Mouse (Mus musculus) midbrain, embryonic 12.5 days (tissue): ENCODE results near the gene Arhgef25. TPM values are rescaled to one million over a fixed set of nuclear protein-coding genes. Genes with fewer than 3 reads are reported as not detected.

Source experiments
- ATAC-seq: fragments of 200-750 bp; cut with Nextera tagmentation; 2 replicates; pipeline ENCODE4 v1.8.0; 2017; ENCODE audit warnings: low read depth, moderate TSS enrichment, moderate library complexity; ENCODE audit not compliant: low FRiP score
- H3K27ac ChIP-seq: fragments of 300-500 bp; sonication (generic); replicated peaks from 2 replicates; pipeline ENCODE4 v1.5.1; 2016; ENCODE audit warnings: mild to moderate bottlenecking
- H3K27me3 ChIP-seq: fragments of 300-500 bp; sonication (generic); 2 replicates; pipeline ENCODE4 v1.6.1; 2016; ENCODE audit warnings: mild to moderate bottlenecking
- H3K36me3 ChIP-seq: fragments of 300-500 bp; sonication (generic); 2 replicates; pipeline ENCODE4 v1.6.1; 2016
- H3K4me1 ChIP-seq: fragments of 300-500 bp; sonication (generic); 2 replicates; pipeline ENCODE4 v1.6.1; 2016
- H3K4me2 ChIP-seq: fragments of 300-500 bp; sonication (generic); replicated peaks from 2 replicates; pipeline ENCODE4 v1.6.1; 2016; ENCODE audit warnings: mild to moderate bottlenecking, moderate library complexity
- H3K4me3 ChIP-seq: fragments of 300-500 bp; sonication (generic); 2 replicates; pipeline ENCODE4 v1.5.1; 2016; ENCODE audit warnings: mild to moderate bottlenecking
- H3K9ac ChIP-seq: fragments of 300-500 bp; sonication (generic); replicated peaks from 2 replicates; pipeline ENCODE4 v1.6.1; 2016; ENCODE audit warnings: mild to moderate bottlenecking, moderate library complexity
- H3K9me3 ChIP-seq: fragments of 300-500 bp; sonication (generic); 2 replicates; pipeline ENCODE4 v1.6.1; 2016; ENCODE audit warnings: mild to moderate bottlenecking
- WGBS: fragments of 180-500 bp; shearing (Covaris S2); methylation state at CpG from one replicate; pipeline ENCODE4 v1.1.7; 2016; 5-methylcytosine and 5-hydroxymethylcytosine counted together
- polyA plus RNA-seq: library from polyadenylated mRNA; unstranded; fragments of >200 nt; fragmentation: Nextera tagmentation; extraction: Ambion mirVana; gene quantifications from 2 replicates; pipeline ENCODE4 v1.2.1, GENCODE M21; 2016

The Arhgef25 gene
- polyA plus RNA-seq, result 39.6 and 46.1 TPM in 2 replicates

GRCm38 (mm10) chr10:127189651-127190381 is at the start of gene Arhgef25:
Gene Arhgef25 (minus strand): TSS chr10:127190083.
- Histone ChIP-seq H3K4me1 (peaks cover 59% of the 10 kb centered on the region), H3K9me3 (peaks cover 3% of the 10 kb centered on the region; the same call in 1 of the 2 replicates), H3K36me3 (peaks cover 28% of the 10 kb centered on the region), H3K4me3 (peak within 1 kb of the TSS; percentile 75), H3K4me2 (peak within 1 kb of the TSS; percentile 99), H3K27ac (peak within 1 kb of the TSS; percentile 86), H3K9ac (peak within 1 kb of the TSS; percentile 91), H3K27me3 (peaks cover 11% of the 10 kb centered on the region; the same call in 1 of the 2 replicates)
- 2% methylated on average over 35 of the region's 35 CpGs for WGBS
- 0 out of 2 replicates have a peak, but pooled peaks have one; percentile 13 for ATAC-seq

- no peak overlapping the region for H3K4me3 ChIP-seq
- ATAC-seq, result no peak
- H3K4me1 ChIP-seq, result no peaks in the 10 kb centered on the region
- H3K36me3 ChIP-seq, result peaks cover 82% of the 10 kb centered on the region
- H3K9me3 ChIP-seq, result no peaks in the 10 kb centered on the region
- H3K9ac ChIP-seq, result no peak overlapping the region
- no peak overlapping the region for H3K4me2 ChIP-seq
- H3K27ac ChIP-seq, result no peak overlapping the region
- WGBS, result 75% methylated on average over 18 of the region's 18 CpGs
- H3K27me3 ChIP-seq, result 0 out of 2 replicates have a peak, but pooled peaks cover 4% of the 10 kb centered on the region
These were observed 48.5 kb upstream of the Arhgef25 start for GRCm38 (mm10) chr10:127238241-127238824.

DNA sequence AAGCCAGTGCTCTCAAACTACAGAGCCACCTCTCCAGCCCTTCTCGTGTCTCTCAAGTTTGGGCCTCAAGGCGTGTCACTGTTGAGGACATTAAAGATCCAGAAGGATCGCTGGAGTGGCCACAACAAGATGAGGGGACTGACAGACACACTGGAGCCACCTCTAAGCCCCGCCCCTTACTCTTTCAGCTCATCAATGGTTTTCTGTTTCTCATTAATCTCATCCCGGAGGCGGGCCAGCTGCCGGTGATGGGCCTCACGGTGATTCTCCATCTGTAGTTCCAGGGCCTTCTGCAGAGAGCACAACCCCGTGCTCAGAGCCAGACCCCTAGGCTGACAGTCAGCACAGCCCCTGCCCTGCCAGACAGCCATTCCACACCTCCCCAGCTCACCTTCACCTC is 46.7 kb upstream of the Arhgef25 start:
- Histone ChIP-seq H3K9me3 (no peaks in the 10 kb centered on the region), H3K9ac (no peak overlapping the region), H3K27me3 (0 out of 2 replicates have a peak, but pooled peaks cover 6% of the 10 kb centered on the region), H3K36me3 (peaks cover 65% of the 10 kb centered on the region), H3K4me2 (no peak overlapping the region), H3K4me1 (no peaks in the 10 kb centered on the region), H3K4me3 (no peak overlapping the region), H3K27ac (no peak overlapping the region)
- ATAC-seq, result no peak
- 55% methylated on average over 9 of the region's 9 CpGs for WGBS

DNA sequence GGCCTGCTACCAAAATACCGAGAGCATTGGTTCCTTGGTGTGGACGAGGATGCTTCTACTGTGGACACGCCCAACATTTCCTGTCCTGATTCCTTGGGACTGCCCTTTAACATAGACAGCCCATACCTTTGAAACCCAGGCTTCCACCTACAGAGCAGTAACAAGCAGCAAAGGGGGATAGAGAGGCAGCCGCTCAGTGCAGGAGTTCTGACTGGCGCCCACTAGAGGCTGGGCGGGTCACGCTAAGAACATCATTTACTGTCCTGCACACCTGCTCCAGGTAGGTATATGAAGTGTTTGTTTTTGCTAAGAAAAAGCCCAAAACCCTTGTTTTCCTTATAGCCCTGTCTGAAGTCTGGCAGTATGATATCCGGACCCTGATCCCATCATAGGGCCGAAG is 43.3 kb upstream of the Arhgef25 start:
- 82% methylated on average over 9 of the region's 9 CpGs for WGBS
- Histone ChIP-seq H3K4me1 (no peaks in the 10 kb centered on the region), H3K4me3 (no peak overlapping the region), H3K9ac (no peak overlapping the region), H3K36me3 (peaks cover 48% of the 10 kb centered on the region), H3K4me2 (no peak overlapping the region), H3K27ac (no peak overlapping the region), H3K27me3 (peaks cover 8% of the 10 kb centered on the region; the same call in 1 of the 2 replicates), H3K9me3 (no peaks in the 10 kb centered on the region)
- ATAC-seq, result no peak

DNA sequence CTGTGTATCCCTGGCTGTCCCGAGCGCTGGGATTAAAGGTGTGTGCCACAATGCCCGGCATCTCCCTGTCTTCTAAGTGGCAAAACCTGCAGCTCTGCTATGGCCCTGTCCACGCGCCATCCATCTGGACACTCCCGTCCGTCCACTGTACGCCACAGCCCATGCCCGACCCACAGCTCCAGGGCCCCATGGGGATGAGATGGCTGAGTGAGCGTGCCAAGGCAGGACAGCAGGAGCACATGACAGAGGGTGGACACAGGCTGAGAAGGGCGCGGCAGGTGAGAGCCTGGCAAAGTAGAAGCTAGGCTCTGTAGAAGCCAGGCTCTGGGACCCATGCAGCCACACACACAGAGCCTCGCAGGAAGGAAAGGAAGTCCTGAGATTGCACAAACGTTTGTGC is 41.9 kb upstream of the Arhgef25 start:
- H3K4me1 ChIP-seq, result no peaks in the 10 kb centered on the region
- H3K27me3 ChIP-seq, result peaks cover 16% of the 10 kb centered on the region; the same call in 1 of the 2 replicates
- ATAC-seq, result no peak
- no peak overlapping the region for H3K27ac ChIP-seq
- WGBS, result 88% methylated on average over 14 of the region's 14 CpGs
- H3K9me3 ChIP-seq, result no peaks in the 10 kb centered on the region
- no peak overlapping the region for H3K4me3 ChIP-seq
- peaks cover 44% of the 10 kb centered on the region for H3K36me3 ChIP-seq
- no peak overlapping the region for H3K9ac ChIP-seq
- no peak overlapping the region for H3K4me2 ChIP-seq

GRCm38 (mm10) chr10:127230693-127231092 is 40.8 kb upstream of the Arhgef25 start:
- Histone ChIP-seq H3K36me3 (peaks cover 34% of the 10 kb centered on the region), H3K4me3 (no peak overlapping the region), H3K9me3 (no peaks in the 10 kb centered on the region), H3K27me3 (peaks cover 16% of the 10 kb centered on the region; the same call in 1 of the 2 replicates), H3K4me2 (no peak overlapping the region), H3K9ac (no peak overlapping the region), H3K4me1 (0 out of 2 replicates have a peak, but pooled peaks cover 2% of the 10 kb centered on the region), H3K27ac (no peak overlapping the region)
- 88% methylated on average over 12 of the region's 12 CpGs for WGBS
- no peak for ATAC-seq

- ATAC-seq, result peak; percentile 36
- peaks cover 27% of the 10 kb centered on the region for H3K36me3 ChIP-seq
These were observed 39.0 kb upstream of the Arhgef25 start for GRCm38 (mm10) chr10:127228897-127229296.

DNA sequence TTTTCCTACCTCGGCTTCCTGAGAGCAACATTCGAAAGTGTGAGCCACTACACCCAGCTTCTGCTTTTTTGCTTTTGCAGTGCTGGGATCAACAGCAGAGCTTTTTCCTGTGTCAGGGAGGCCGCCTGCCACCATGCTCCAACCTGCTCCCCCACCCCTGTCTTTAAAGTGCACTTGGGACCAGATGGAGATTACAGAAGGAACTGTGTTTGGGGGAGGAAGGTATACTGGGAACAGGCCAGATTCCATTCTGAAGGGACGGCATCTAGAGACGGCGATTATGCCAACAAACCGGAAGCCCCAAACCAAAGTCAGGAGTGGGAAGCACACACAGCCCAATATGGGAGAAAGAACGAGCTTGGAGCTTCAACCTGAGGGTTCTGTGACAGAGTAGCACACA is 37.3 kb upstream of the Arhgef25 start:
- Histone ChIP-seq H3K36me3 (peaks cover 21% of the 10 kb centered on the region), H3K27ac (no peak overlapping the region), H3K4me2 (no peak overlapping the region), H3K27me3 (peaks cover 16% of the 10 kb centered on the region; the same call in 1 of the 2 replicates), H3K4me3 (no peak overlapping the region), H3K4me1 (0 out of 2 replicates have a peak, but pooled peaks cover 2% of the 10 kb centered on the region), H3K9me3 (no peaks in the 10 kb centered on the region), H3K9ac (peak overlapping the region; percentile 20; the same call in 1 of the 2 replicates)
- 87% methylated on average over 8 of the region's 8 CpGs for WGBS
- no peak for ATAC-seq

More at GRCm38 (mm10) chr10:127228897-127229296, 39.0 kb upstream of the Arhgef25 start:
- H3K27ac ChIP-seq, result no peak overlapping the region
- no peaks in the 10 kb centered on the region for H3K9me3 ChIP-seq
- 23% methylated on average over 4 of the region's 4 CpGs for WGBS
- H3K4me1 ChIP-seq, result 0 out of 2 replicates have a peak, but pooled peaks cover 2% of the 10 kb centered on the region
- no peak overlapping the region for H3K4me2 ChIP-seq
- H3K4me3 ChIP-seq, result no peak overlapping the region
- no peak overlapping the region for H3K9ac ChIP-seq
- H3K27me3 ChIP-seq, result peaks cover 16% of the 10 kb centered on the region; the same call in 1 of the 2 replicates

- no peaks in the 10 kb centered on the region for H3K9me3 ChIP-seq
- 67% methylated on average over 8 of the region's 8 CpGs for WGBS
- H3K27ac ChIP-seq, result no peak overlapping the region
- no peak overlapping the region for H3K4me2 ChIP-seq
- 0 out of 2 replicates have a peak, but pooled peaks cover 2% of the 10 kb centered on the region for H3K4me1 ChIP-seq
- peaks cover 14% of the 10 kb centered on the region; the same call in 1 of the 2 replicates for H3K27me3 ChIP-seq
- peaks cover 21% of the 10 kb centered on the region for H3K36me3 ChIP-seq
- no peak for ATAC-seq
- no peak overlapping the region for H3K9ac ChIP-seq
- no peak overlapping the region for H3K4me3 ChIP-seq
These were observed 36.5 kb upstream of the Arhgef25 start for GRCm38 (mm10) chr10:127226318-127226895.

DNA sequence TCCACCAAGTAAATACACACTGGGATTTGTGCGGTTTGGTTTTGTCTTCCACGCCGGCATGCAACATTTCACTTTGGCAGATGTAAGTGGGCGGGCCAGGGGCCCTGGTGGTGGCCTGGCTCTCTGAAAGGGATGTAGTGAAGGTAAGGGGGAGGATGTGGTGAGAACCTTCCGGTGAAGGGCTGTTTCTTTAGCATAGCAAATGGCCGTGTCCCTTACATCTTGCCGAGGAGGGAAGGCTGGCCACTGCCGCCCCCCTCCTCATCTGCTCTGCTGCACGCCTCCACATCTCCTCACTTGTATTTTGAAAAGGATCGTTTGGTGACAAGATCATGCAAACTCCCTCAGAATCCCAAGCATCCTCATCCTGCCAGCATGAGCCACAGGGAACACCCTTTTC is 35.8 kb upstream of the Arhgef25 start:
- Histone ChIP-seq H3K9me3 (no peaks in the 10 kb centered on the region), H3K36me3 (peaks cover 20% of the 10 kb centered on the region), H3K4me2 (no peak overlapping the region), H3K4me1 (0 out of 2 replicates have a peak, but pooled peaks cover 2% of the 10 kb centered on the region), H3K9ac (no peak overlapping the region), H3K27me3 (peaks cover 14% of the 10 kb centered on the region; the same call in 1 of the 2 replicates), H3K27ac (no peak overlapping the region), H3K4me3 (no peak overlapping the region)
- ATAC-seq, result no peak
- 36% methylated on average over 10 of the region's 10 CpGs for WGBS

- no peak overlapping the region for H3K4me3 ChIP-seq
- H3K9ac ChIP-seq, result no peak overlapping the region
- H3K4me2 ChIP-seq, result no peak overlapping the region
- H3K4me1 ChIP-seq, result 0 out of 2 replicates have a peak, but pooled peaks cover 2% of the 10 kb centered on the region
- ATAC-seq, result no peak
- H3K27me3 ChIP-seq, result peaks cover 14% of the 10 kb centered on the region; the same call in 1 of the 2 replicates
- no peaks in the 10 kb centered on the region for H3K9me3 ChIP-seq
- H3K27ac ChIP-seq, result no peak overlapping the region
- H3K36me3 ChIP-seq, result peaks cover 15% of the 10 kb centered on the region
- WGBS, result 20% methylated on average over 6 of the region's 6 CpGs
These were observed 35.3 kb upstream of the Arhgef25 start for GRCm38 (mm10) chr10:127225213-127225612.
